Mouse (Mus musculus): ENCODE data around the gene Wnk2.

DNA sequence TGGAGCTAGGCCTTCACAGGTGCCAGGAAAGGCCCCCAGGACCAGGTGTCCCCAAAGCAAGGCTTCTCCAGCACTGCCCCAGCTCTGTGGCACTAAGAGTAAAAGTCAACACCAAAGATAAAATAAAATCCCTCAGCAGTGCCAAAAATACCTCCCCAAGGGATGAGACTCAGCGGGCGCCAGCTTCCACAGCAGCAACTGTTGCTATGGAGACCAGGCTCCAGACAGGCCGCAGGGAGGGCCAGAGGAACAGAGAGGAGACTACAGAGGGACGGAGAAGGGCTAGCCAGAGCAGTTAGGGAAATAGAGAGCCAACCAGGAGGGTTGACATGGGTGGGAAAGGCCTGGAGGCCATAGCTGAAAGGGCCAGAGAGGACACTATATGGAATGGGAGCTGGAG is 18.0 kb downstream of the Wnk2 start:
- no peak for TF ChIP-seq POLR2A (IDR thresholded peaks at IDR 0.05; ENCODE audit: low read depth, low read length)
- TF ChIP-seq CTCF (IDR thresholded peaks at IDR 0.05; ENCODE audit: borderline replicate concordance, insufficient read depth, low read length) = no peak

Data from embryonic fibroblast, embryonic 13.5 days (primary cell).